Mouse (Mus musculus) limb, embryonic 12.5 days (tissue): ENCODE results near the gene Ndufs7. TPM values are rescaled to one million over a fixed set of nuclear protein-coding genes. Genes with fewer than 3 reads are reported as not detected.
"Not testable (repeated sequence)": the region's sequence is repeated elsewhere in the genome, so short reads cannot be mapped to it uniquely, and the experiment has no call there.

Source experiments
- ATAC-seq: fragments of 200-750 bp; cut with Nextera tagmentation; 2 replicates; pipeline ENCODE4 v1.8.0; 2017; ENCODE audit warnings: low read depth, moderate TSS enrichment; ENCODE audit not compliant: insufficient number of reproducible peaks, insufficient read depth, low FRiP score, low TSS enrichment
- H3K27ac ChIP-seq: fragments of 300-500 bp; sonication (generic); 2 replicates; pipeline ENCODE4 v1.5.1; 2016; ENCODE audit warnings: mild to moderate bottlenecking, moderate library complexity
- H3K27me3 ChIP-seq: fragments of 300-500 bp; sonication (generic); 2 replicates; pipeline ENCODE4 v1.6.1; 2016; ENCODE audit warnings: mild to moderate bottlenecking, moderate library complexity
- H3K36me3 ChIP-seq: fragments of 300-500 bp; sonication (generic); 2 replicates; pipeline ENCODE4 v1.6.1; 2016; ENCODE audit warnings: mild to moderate bottlenecking, moderate library complexity
- H3K4me1 ChIP-seq: fragments of 300-500 bp; sonication (generic); replicated peaks from 2 replicates; pipeline ENCODE4 v1.6.1; 2016
- H3K4me2 ChIP-seq: fragments of 300-500 bp; sonication (generic); 2 replicates; pipeline ENCODE4 v1.6.1; 2016; ENCODE audit warnings: mild to moderate bottlenecking, moderate library complexity
- H3K4me3 ChIP-seq: fragments of 300-500 bp; sonication (generic); replicated peaks from 2 replicates; pipeline ENCODE4 v1.5.1; 2016; ENCODE audit warnings: mild to moderate bottlenecking
- H3K9ac ChIP-seq: fragments of 300-500 bp; sonication (generic); replicated peaks from 2 replicates; pipeline ENCODE4 v1.6.1; 2016; ENCODE audit warnings: mild to moderate bottlenecking, moderate library complexity
- H3K9me3 ChIP-seq: fragments of 300-500 bp; sonication (generic); 2 replicates; pipeline ENCODE4 v1.6.1; 2016; ENCODE audit warnings: mild to moderate bottlenecking, moderate library complexity
- WGBS: fragments of 180-500 bp; shearing (Covaris S2); methylation state at CpG from one replicate; pipeline ENCODE4 v1.1.7; 2016; 5-methylcytosine and 5-hydroxymethylcytosine counted together
- polyA plus RNA-seq: library from polyadenylated mRNA; unstranded; fragments of >200 nt; fragmentation: Nextera tagmentation; extraction: Ambion mirVana; gene quantifications from 2 replicates; pipeline ENCODE4 v1.2.1, GENCODE M21; 2016

Gene Ndufs7
- 258 and 278 TPM in 2 replicates for polyA plus RNA-seq

DNA sequence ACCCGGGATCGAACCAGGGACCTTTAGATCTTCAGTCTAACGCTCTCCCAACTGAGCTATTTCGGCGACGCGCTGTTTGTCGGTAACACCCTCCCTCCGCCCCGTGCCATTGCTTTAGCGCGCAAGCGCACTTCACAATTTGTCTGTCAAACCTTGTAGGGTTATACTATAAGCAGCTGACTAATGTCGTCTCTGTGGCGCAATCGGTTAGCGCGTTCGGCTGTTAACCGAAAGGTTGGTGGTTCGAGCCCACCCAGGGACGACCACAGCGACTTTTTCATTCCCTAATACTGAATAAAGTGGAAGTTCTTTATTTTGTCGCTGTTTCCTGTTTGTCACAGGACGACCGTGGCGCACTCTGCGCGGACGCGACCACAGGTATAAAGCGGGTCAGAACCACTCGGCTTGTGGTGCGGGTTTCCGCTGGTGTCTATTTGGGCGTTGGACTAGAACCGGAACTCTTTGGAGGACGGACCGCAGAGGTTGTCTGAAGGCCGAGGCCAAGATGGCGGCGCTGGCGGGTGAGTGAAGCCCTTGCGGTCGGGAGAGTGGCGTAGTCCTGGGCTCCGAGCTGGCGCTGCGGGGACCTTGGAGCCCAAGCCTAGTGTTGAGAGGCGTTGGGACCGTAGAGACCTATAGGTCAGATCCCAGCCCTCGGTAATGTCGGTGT, at the start of gene Ndufs7:
Gene Ndufs7 (plus strand): TSS at position 151 of the 670 bp plus-strand sequence.
- Histone ChIP-seq H3K9ac (peak within 1 kb of the TSS; percentile 80), H3K36me3 (peaks cover 21% of the 10 kb centered on the region), H3K9me3 (no peaks in the 10 kb centered on the region), H3K4me1 (peaks cover 15% of the 10 kb centered on the region; the same call in 1 of the 2 replicates), H3K4me3 (peak within 1 kb of the TSS; percentile 80), H3K27me3 (no peaks in the 10 kb centered on the region), H3K27ac (peak within 1 kb of the TSS; percentile 89), H3K4me2 (peak within 1 kb of the TSS; percentile 80)
- peak; percentile 86 for ATAC-seq
- WGBS: under 1% methylated on average over 53 of the region's 53 CpGs

DNA sequence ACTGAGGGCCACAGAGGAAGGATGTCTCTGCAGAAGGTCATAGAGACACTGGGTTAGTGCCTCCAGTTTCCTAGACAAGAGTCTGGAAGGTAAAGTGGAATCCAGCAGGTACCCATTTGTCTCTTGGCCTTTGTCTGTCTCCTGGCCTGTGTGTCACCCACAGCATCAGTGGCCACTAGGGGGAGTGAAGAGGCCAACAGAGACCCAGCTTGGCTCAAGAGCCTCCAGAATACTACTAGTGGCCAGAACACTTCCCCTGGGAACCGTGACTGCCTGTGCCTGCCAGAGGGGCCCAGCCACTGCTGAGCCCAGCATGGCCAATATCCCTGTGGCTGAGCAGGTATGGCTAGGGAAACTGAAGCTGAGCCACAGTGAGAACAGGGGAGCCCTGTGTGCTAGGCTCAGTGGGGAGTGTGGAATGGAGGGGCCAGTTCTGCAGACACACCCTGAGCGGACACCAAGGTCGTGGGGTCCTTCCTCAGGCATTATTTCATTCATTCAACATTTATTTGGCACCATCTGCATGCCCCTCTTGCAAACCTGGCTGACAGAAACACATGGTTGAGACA, 49.4 kb upstream of the Ndufs7 start:
- Histone ChIP-seq H3K9me3 (no peaks in the 10 kb centered on the region), H3K9ac (no peak overlapping the region), H3K27me3 (0 out of 2 replicates have a peak, but pooled peaks cover 4% of the 10 kb centered on the region), H3K4me3 (no peak overlapping the region), H3K27ac (no peak overlapping the region), H3K4me2 (no peak overlapping the region), H3K4me1 (0 out of 2 replicates have a peak, but pooled peaks cover 7% of the 10 kb centered on the region), H3K36me3 (no peaks in the 10 kb centered on the region)
- peak; percentile 84 for ATAC-seq
- 55% methylated on average over 3 of the region's 3 CpGs for WGBS

DNA sequence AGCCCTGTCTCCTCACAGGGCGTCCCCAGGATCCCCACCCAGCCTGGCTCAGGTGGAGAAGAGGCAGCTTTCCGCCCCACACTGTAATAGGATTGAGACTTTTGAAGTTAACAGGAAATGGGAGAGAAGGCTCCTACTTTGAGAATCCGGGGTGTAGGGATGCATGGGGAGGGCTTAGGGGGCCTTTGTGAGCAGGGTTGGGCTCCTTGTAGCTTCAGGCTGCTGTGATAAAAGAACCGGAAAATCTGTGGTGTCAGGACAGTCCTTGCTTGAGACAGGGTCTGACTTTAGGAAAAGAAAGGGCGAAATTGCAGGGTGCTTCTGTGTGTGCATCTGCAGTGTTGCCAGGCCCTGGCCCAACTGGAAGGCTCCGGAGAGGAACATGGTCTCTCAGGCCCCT, 48.4 kb upstream of the Ndufs7 start:
- 73% methylated on average over 6 of the region's 6 CpGs for WGBS
- Histone ChIP-seq H3K4me2 (no peak overlapping the region), H3K4me3 (no peak overlapping the region), H3K27me3 (0 out of 2 replicates have a peak, but pooled peaks cover 4% of the 10 kb centered on the region), H3K9ac (no peak overlapping the region), H3K9me3 (no peaks in the 10 kb centered on the region), H3K4me1 (0 out of 2 replicates have a peak, but pooled peaks cover 7% of the 10 kb centered on the region), H3K27ac (no peak overlapping the region), H3K36me3 (no peaks in the 10 kb centered on the region)
- no peak for ATAC-seq

DNA sequence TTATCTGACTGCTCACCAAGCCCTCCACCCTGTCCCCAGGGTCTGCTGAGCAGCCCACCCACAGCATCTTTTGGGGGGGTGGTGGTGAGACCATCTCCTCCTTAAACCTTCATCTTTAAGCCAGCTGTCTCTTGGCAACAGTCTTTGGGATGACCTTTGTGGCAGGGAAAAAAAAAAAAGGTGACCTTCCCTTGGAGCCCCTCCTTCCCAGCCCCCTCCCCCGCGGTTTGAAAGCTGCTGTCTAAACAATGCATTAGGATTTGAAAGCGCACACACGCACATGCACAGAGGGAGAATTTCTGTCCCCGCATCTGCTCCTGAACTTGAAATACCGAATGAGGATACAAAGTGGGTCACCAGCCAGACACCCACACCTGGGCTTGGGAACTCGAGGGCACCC, 44.9 kb upstream of the Ndufs7 start:
- ATAC-seq: no peak

GRCm38 (mm10) chr10:80207201-80207600, 41.7 kb upstream of the Ndufs7 start:
- H3K27ac ChIP-seq: no peak overlapping the region
- no peak overlapping the region for H3K4me2 ChIP-seq
- H3K36me3 ChIP-seq: no peaks in the 10 kb centered on the region
- WGBS: 58% methylated on average over 1 of the region's 1 CpGs
- peaks cover 9% of the 10 kb centered on the region; the same call in 1 of the 2 replicates for H3K4me1 ChIP-seq
- no peaks in the 10 kb centered on the region for H3K9me3 ChIP-seq
- no peak for ATAC-seq
- H3K4me3 ChIP-seq: no peak overlapping the region
- peaks cover 23% of the 10 kb centered on the region for H3K27me3 ChIP-seq
- no peak overlapping the region for H3K9ac ChIP-seq

More for the DNA sequence above, 44.9 kb upstream of the Ndufs7 start:
- H3K27me3 ChIP-seq: peaks cover 15% of the 10 kb centered on the region
- no peak overlapping the region for H3K4me3 ChIP-seq
- H3K9ac ChIP-seq: 0 out of 2 replicates have a peak overlapping the region, but pooled peaks have one; percentile 23
- H3K4me2 ChIP-seq: no peak overlapping the region
- WGBS: 41% methylated on average over 7 of the region's 7 CpGs
- H3K36me3 ChIP-seq: no peaks in the 10 kb centered on the region
- no peaks in the 10 kb centered on the region for H3K9me3 ChIP-seq
- no peak overlapping the region for H3K27ac ChIP-seq
- peaks cover 11% of the 10 kb centered on the region; the same call in 1 of the 2 replicates for H3K4me1 ChIP-seq

DNA sequence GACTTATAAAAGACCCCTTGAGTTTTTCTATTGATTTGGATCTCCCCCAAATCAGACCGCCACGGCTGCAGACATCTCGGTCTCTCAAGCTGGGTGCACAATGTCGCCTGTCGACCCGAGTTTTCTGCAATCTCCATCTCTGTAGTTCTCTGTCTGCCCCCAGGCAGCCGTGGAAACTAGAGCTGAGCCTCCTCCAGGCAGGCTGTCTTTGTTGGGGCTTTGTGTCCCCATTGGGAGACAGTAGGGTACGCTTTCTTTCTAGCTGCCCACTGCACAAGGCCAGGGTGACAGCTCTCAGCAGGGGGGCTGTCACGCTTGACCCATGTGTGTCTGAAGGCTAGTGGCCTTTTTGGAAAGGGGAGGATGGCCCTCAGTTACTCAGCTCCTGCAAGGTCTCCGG, 41.2 kb upstream of the Ndufs7 start:
- Histone ChIP-seq H3K27me3 (peaks cover 23% of the 10 kb centered on the region), H3K9me3 (no peaks in the 10 kb centered on the region), H3K4me2 (no peak overlapping the region), H3K4me1 (peaks cover 9% of the 10 kb centered on the region; the same call in 1 of the 2 replicates), H3K9ac (no peak overlapping the region), H3K27ac (no peak overlapping the region), H3K4me3 (no peak overlapping the region), H3K36me3 (no peaks in the 10 kb centered on the region)
- ATAC-seq: no peak
- WGBS: 66% methylated on average over 10 of the region's 10 CpGs

DNA sequence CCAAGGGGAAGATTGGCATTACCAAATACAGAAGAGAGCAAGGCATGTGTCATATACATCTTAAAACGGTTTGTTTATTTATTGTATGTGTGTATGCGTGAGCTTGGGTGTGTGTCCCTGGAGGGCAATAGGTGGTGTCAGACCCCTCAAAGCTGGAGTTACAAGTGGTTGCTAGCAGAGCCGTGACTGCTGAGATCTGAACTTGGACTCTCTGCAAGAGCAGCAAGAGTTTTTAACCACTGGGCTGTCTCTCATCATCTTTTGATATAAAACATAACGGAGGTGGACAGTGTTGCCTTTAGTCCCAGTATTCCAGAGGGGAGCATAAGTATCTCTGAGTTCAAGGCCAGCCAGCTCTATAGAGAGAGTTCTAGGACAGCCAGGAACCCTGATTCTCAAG, 40.7 kb upstream of the Ndufs7 start:
- Histone ChIP-seq H3K9ac (no peak overlapping the region), H3K27ac (no peak overlapping the region)

DNA sequence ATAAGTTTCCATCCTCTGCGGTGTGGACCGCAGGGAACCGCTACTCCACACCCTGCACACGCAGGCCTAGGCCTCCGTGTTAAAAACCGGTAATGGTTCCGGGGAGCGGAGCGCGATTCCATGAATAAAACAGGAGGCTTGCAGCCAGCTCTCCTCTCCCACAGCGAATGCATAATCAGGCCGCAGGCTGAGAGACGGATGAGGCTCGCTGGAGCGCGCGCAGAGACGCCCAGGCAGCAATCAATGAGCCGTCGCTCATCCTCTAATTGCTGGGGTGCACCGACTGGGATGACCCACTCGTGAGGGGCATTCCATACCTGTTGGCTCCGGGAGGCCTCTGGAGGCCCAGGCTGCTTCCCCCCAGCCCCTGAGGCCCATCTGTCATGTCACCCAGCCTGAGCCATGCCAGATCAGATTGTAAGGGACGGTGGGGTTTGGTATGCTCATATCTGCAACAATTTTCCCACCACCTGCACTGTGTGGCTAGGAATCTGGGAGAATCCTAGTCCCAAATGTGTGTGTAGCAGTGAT, 40.0 kb upstream of the Ndufs7 start:
- Histone ChIP-seq H3K27ac (no peak overlapping the region), H3K4me1 (peaks cover 9% of the 10 kb centered on the region; the same call in 1 of the 2 replicates), H3K4me3 (no peak overlapping the region), H3K36me3 (no peaks in the 10 kb centered on the region), H3K4me2 (peak overlapping the region; percentile 2), H3K27me3 (peaks cover 23% of the 10 kb centered on the region), H3K9me3 (no peaks in the 10 kb centered on the region), H3K9ac (no peak overlapping the region; the same call in 1 of the 2 replicates)
- no peak for ATAC-seq
- 11% methylated on average over 24 of the region's 24 CpGs for WGBS

More for the DNA sequence above, 40.7 kb upstream of the Ndufs7 start:
- no peak overlapping the region for H3K4me3 ChIP-seq
- H3K27me3 ChIP-seq: peaks cover 23% of the 10 kb centered on the region
- no peaks in the 10 kb centered on the region for H3K9me3 ChIP-seq
- ATAC-seq: no peak
- H3K4me1 ChIP-seq: peaks cover 9% of the 10 kb centered on the region; the same call in 1 of the 2 replicates
- 70% methylated on average over 4 of the region's 4 CpGs for WGBS
- H3K4me2 ChIP-seq: no peak overlapping the region
- H3K36me3 ChIP-seq: no peaks in the 10 kb centered on the region

DNA sequence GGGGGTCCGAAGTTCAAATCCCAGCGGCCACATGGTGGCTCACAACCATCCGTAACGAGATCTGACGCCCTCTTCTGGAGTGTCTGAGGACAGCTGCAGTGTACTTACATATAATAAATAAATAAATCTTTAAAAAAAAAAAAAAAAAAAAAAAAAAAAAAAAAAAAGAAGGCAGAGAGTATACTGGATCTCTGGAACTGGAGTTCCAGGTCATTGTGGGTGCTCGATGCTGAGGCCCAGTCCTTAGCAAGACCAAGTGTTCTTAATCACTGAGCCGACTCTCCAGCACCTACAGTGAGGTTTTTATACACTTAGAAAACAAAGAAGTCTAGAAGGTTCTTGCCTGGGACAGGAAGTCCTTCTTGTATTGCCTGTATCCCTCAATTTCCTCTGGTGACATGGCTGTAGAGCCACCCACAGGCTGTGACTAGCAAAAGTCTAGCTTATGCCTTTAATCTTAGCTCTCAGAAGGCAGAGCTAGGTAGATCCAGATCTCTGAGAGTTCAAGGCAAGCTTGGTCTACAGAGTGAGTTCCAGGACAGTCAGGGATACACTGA, 37.3 kb upstream of the Ndufs7 start:
- H3K36me3 ChIP-seq, H3K9me3 ChIP-seq, ATAC-seq, H3K4me3 ChIP-seq, H3K27ac ChIP-seq, H3K4me2 ChIP-seq, H3K9ac ChIP-seq, H3K4me1 ChIP-seq: not testable (repeated sequence)
- peaks cover 23% of the 10 kb centered on the region for H3K27me3 ChIP-seq
- 72% methylated on average over 7 of the region's 7 CpGs for WGBS

- Histone ChIP-seq H3K4me1 (no peaks in the 10 kb centered on the region), H3K27ac (no peak overlapping the region), H3K9ac (no peak overlapping the region), H3K9me3 (no peaks in the 10 kb centered on the region), H3K4me3 (no peak overlapping the region), H3K27me3 (no peaks in the 10 kb centered on the region), H3K36me3 (no peaks in the 10 kb centered on the region), H3K4me2 (no peak overlapping the region)
- ATAC-seq: no peak
- 30% methylated on average over 16 of the region's 16 CpGs for WGBS
Observed at GRCm38 (mm10) chr10:80215048-80215772, 33.7 kb upstream of the Ndufs7 start.

- 43% methylated on average over 6 of the region's 9 CpGs for WGBS
- Histone ChIP-seq H3K4me3 (no peak overlapping the region), H3K27me3 (no peaks in the 10 kb centered on the region), H3K9me3 (no peaks in the 10 kb centered on the region), H3K36me3 (no peaks in the 10 kb centered on the region), H3K4me2 (no peak overlapping the region), H3K27ac (no peak overlapping the region), H3K4me1 (peaks cover 14% of the 10 kb centered on the region), H3K9ac (no peak overlapping the region)
- no peak for ATAC-seq
Observed at GRCm38 (mm10) chr10:80220676-80221075, 28.2 kb upstream of the Ndufs7 start.
